Mouse (Mus musculus) lung, postnatal 0 days (tissue): ENCODE measurements around the gene Mical3. TPM values are rescaled to one million over a fixed set of nuclear protein-coding genes. Genes with fewer than 3 reads are reported as not detected.

Experiments used
- ATAC-seq: fragments of 200-750 bp; cut with Nextera tagmentation; 2 replicates; pipeline ENCODE4 v1.8.0; 2017; ENCODE audit warnings: moderate library complexity
- DNase-seq: peaks from one replicate; pipeline ENCODE4 v3.0.0-alpha.2; 2016; ENCODE audit warnings: low spot score
- H3K27ac ChIP-seq: fragments of 300-500 bp; sonication (generic); 2 replicates; pipeline ENCODE4 v1.5.1; 2014; ENCODE audit warnings: antibody characterized with exemption, mild to moderate bottlenecking, low read length, mixed read lengths
- H3K27me3 ChIP-seq: fragments of 300-500 bp; sonication (generic); replicated peaks from 2 replicates; pipeline ENCODE4 v1.6.1; 2014; ENCODE audit warnings: low read length, mixed read lengths; ENCODE audit not compliant: insufficient read depth
- H3K36me3 ChIP-seq: fragments of 300-500 bp; sonication (generic); 2 replicates; pipeline ENCODE4 v1.6.1; 2014; ENCODE audit warnings: low read length, mixed read lengths; ENCODE audit not compliant: insufficient read depth
- H3K4me1 ChIP-seq: fragments of 300-500 bp; sonication (generic); 2 replicates; pipeline ENCODE4 v1.6.1; 2014; ENCODE audit warnings: antibody characterized with exemption, low read depth, low read length, mixed read lengths; ENCODE audit not compliant: insufficient read depth
- H3K4me2 ChIP-seq: fragments of 300-500 bp; sonication (generic); replicated peaks from 2 replicates; pipeline ENCODE4 v1.6.1; 2014; ENCODE audit warnings: low read depth, mild to moderate bottlenecking, low read length, moderate library complexity, mixed read lengths
- H3K4me3 ChIP-seq: fragments of 300-500 bp; sonication (generic); 2 replicates; pipeline ENCODE4 v1.5.1; 2014; ENCODE audit warnings: low read depth, low read length
- H3K9ac ChIP-seq: fragments of 300-500 bp; sonication (generic); replicated peaks from 2 replicates; pipeline ENCODE4 v1.6.1; 2014; ENCODE audit warnings: low read depth, mild to moderate bottlenecking
- H3K9me3 ChIP-seq: fragments of 300-500 bp; sonication (generic); 2 replicates; pipeline ENCODE4 v1.6.1; 2016; ENCODE audit warnings: low read length, mixed read lengths
- CTCF ChIP-seq: IDR thresholded peaks from 2 replicates; pipeline ENCODE4 v1.5.1; 2016; ENCODE audit warnings: antibody characterized with exemption, mild to moderate bottlenecking
- EP300 ChIP-seq: IDR thresholded peaks from 2 replicates; pipeline ENCODE4 v1.6.1; 2016; ENCODE audit warnings: antibody characterized with exemption, mild to moderate bottlenecking, control low read depth
- WGBS: fragments of 180-500 bp; shearing (Covaris S2); extraction: QIAGEN DNeasy Blood & Tissue Kit; methylation state at CpG from one replicate; pipeline ENCODE4 v1.1.7; 2014; 5-methylcytosine and 5-hydroxymethylcytosine counted together
- polyA plus RNA-seq: library from polyadenylated mRNA; unstranded; fragments of >200 nt; fragmentation: Nextera tagmentation; extraction: Ambion mirVana; gene quantifications from 2 replicates; pipeline ENCODE4 v1.2.1, GENCODE M21; 2015

Mical3 gene
- polyA plus RNA-seq, 1 experiment from 2014 or later = 12.8 TPM

DNA sequence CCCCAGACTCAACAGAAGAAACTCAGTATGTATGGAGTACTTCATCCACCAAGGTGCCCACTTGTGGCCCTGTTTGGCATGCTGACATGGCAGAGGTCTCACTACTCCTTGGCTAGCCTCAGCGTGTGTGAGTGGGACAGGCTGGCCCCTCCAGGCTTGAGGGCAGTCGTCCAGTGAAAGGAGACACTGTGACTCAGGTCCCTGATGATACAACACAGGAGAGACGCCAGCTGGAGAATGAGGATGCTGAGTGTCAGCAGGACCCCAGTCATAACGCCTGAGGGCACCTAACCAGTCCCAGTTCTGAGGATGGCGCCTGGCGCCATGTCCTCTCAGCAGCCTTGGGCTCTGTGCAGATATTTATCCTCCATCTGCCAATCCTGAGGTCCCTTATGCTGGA is 134.2 kb downstream of the Mical3 start:
- WGBS = 87% methylated on average over 6 of the region's 6 CpGs
- peak; percentile 16; the same call in 1 of the 2 replicates for ATAC-seq

DNA sequence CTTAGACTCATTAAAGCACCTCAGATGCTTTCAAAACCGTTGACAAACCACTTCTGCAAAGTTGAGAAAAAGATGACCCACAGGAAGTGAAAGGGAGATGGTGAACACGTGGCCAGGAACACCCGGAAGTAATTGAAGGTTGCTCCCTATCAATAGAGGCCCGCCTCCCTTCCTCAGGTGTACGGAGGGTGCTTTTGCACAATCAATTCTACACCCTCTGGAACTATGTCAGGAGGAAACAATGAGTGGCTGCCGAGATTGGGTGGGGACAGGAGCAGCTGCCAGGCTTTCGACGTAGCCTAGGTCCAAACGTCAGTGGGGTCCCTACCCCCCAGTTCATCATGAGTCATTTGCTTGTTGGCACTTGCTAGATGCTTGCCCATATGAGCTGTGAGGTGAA is 135.3 kb downstream of the Mical3 start:
- no peak overlapping the region for H3K4me3 ChIP-seq
- peak; percentile 73 for ATAC-seq
- H3K36me3 ChIP-seq = no peaks in the 10 kb centered on the region
- DNase-seq = peak; percentile 34
- 56% methylated on average over 9 of the region's 9 CpGs for WGBS
- H3K27ac ChIP-seq = no peak overlapping the region
- no peaks in the 10 kb centered on the region for H3K27me3 ChIP-seq
- no peaks in the 10 kb centered on the region for H3K9me3 ChIP-seq
- H3K4me2 ChIP-seq = no peak overlapping the region
- TF ChIP-seq EP300 (no peak), CTCF (no peak)
- H3K4me1 ChIP-seq = no peaks in the 10 kb centered on the region
- no peak overlapping the region for H3K9ac ChIP-seq

More for the DNA sequence above, 134.2 kb downstream of the Mical3 start:
- no peak overlapping the region for H3K9ac ChIP-seq
- H3K36me3 ChIP-seq = no peaks in the 10 kb centered on the region
- H3K9me3 ChIP-seq = no peaks in the 10 kb centered on the region
- no peaks in the 10 kb centered on the region for H3K27me3 ChIP-seq
- no peak for TF ChIP-seq CTCF
- no peak overlapping the region for H3K4me3 ChIP-seq
- DNase-seq = no peak
- H3K27ac ChIP-seq = no peak overlapping the region
- H3K4me1 ChIP-seq = no peaks in the 10 kb centered on the region
- H3K4me2 ChIP-seq = no peak overlapping the region

DNA sequence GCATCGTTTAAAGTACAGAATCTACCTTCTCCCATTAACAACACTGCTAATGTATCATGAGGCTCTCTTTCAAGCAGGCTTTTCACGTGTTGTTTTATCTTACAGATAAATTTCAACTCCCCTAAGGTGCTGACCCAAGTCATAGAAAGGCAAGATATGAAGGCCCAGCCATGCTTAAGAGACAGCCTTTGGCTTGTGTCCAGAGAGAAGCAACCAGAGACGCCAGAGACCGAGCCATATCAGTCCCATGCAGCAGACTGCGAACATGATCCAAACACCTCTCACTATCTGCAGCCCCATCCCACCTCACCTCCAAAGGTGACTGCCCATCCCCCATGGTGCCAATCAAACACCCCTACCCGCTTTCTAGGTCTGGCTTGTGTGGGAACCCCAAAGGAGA is 138.9 kb downstream of the Mical3 start:
- Histone ChIP-seq H3K9me3 (no peaks in the 10 kb centered on the region), H3K36me3 (no peaks in the 10 kb centered on the region), H3K27me3 (no peaks in the 10 kb centered on the region), H3K27ac (no peak overlapping the region), H3K9ac (no peak overlapping the region), H3K4me3 (no peak overlapping the region), H3K4me1 (no peaks in the 10 kb centered on the region), H3K4me2 (no peak overlapping the region)
- DNase-seq (no peak), ATAC-seq (no peak)
- TF ChIP-seq EP300 (no peak), CTCF (no peak)
- WGBS = 66% methylated on average over 6 of the region's 6 CpGs

- DNase-seq (no peak), ATAC-seq (no peak)
- WGBS = 47% methylated on average over 10 of the region's 10 CpGs
- Histone ChIP-seq H3K36me3 (0 out of 2 replicates have a peak, but pooled peaks cover 5% of the 10 kb centered on the region), H3K27ac (no peak overlapping the region), H3K4me2 (no peak overlapping the region), H3K27me3 (no peaks in the 10 kb centered on the region), H3K9ac (no peak overlapping the region), H3K9me3 (no peaks in the 10 kb centered on the region), H3K4me3 (no peak overlapping the region), H3K4me1 (no peaks in the 10 kb centered on the region)
- TF ChIP-seq EP300 (no peak), CTCF (no peak)
These were observed 143.2 kb downstream of the Mical3 start for GRCm38 (mm10) chr6:120987571-120988084.

GRCm38 (mm10) chr6:120987164-120987563 is 143.6 kb downstream of the Mical3 start:
- Histone ChIP-seq H3K27ac (no peak overlapping the region), H3K4me1 (no peaks in the 10 kb centered on the region)
- 68% methylated on average over 10 of the region's 10 CpGs for WGBS

DNA sequence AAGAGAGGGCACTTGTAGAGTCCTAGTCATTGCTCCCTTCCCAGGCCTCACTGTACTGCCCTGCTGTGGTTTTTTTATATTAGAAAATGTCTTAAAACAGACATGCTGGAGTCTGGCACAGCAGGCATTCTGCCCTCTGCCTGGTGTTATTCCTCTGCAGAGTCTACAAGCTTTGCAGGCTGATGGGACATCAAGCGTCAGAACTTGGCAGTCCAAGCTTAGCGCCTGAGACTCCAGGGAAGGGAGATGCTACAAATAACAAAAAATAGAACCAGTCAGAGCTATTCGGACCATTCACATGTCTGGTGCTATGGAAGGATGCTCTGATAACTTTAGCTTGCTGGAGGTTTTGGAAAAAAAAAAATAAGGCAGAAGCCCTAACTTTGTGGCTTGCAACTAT is 144.6 kb downstream of the Mical3 start:
- ATAC-seq (no peak), DNase-seq (no peak)
- Histone ChIP-seq H3K9me3 (no peaks in the 10 kb centered on the region), H3K4me1 (no peaks in the 10 kb centered on the region), H3K27ac (no peak overlapping the region), H3K4me3 (no peak overlapping the region), H3K9ac (no peak overlapping the region), H3K4me2 (no peak overlapping the region), H3K36me3 (0 out of 2 replicates have a peak, but pooled peaks cover 6% of the 10 kb centered on the region), H3K27me3 (no peaks in the 10 kb centered on the region)
- 90% methylated on average over 3 of the region's 3 CpGs for WGBS
- no peak for TF ChIP-seq CTCF
- TF ChIP-seq EP300 = no peak

More at GRCm38 (mm10) chr6:120987164-120987563, 143.6 kb downstream of the Mical3 start:
- ATAC-seq (no peak), DNase-seq (no peak)
- Histone ChIP-seq H3K4me3 (no peak overlapping the region), H3K9ac (no peak overlapping the region), H3K9me3 (no peaks in the 10 kb centered on the region), H3K36me3 (0 out of 2 replicates have a peak, but pooled peaks cover 5% of the 10 kb centered on the region), H3K4me2 (no peak overlapping the region), H3K27me3 (no peaks in the 10 kb centered on the region)
- no peak for TF ChIP-seq CTCF
- TF ChIP-seq EP300 = no peak

GRCm38 (mm10) chr6:120982314-120982713 is 148.5 kb downstream of the Mical3 start:
- ATAC-seq (no peak), DNase-seq (no peak)
- WGBS = 86% methylated on average over 13 of the region's 13 CpGs
- TF ChIP-seq CTCF = no peak
- Histone ChIP-seq H3K27ac (no peak overlapping the region), H3K27me3 (no peaks in the 10 kb centered on the region), H3K4me3 (no peak overlapping the region), H3K9me3 (no peaks in the 10 kb centered on the region), H3K9ac (no peak overlapping the region), H3K36me3 (0 out of 2 replicates have a peak, but pooled peaks cover 9% of the 10 kb centered on the region), H3K4me2 (no peak overlapping the region), H3K4me1 (no peaks in the 10 kb centered on the region)
